Mouse (Mus musculus) neural tube, embryonic 13.5 days (tissue): ENCODE data around the gene Gm20458. TPM values are rescaled to one million over a fixed set of nuclear protein-coding genes. Genes with fewer than 3 reads are reported as not detected.

ENCODE experiments used
- ATAC-seq: fragments of 200-750 bp; cut with Nextera tagmentation; 2 replicates; pipeline ENCODE4 v1.8.0; 2017; ENCODE audit warnings: low read depth, mild to moderate bottlenecking, moderate TSS enrichment, moderate library complexity
- H3K27ac ChIP-seq: fragments of 300-500 bp; sonication (generic); replicated peaks from 2 replicates; pipeline ENCODE4 v1.5.1; 2015; ENCODE audit warnings: moderate library complexity, mild to moderate bottlenecking, inconsistent platforms
- H3K27me3 ChIP-seq: fragments of 300-500 bp; sonication (generic); 2 replicates; pipeline ENCODE4 v1.6.1; 2015; ENCODE audit warnings: mild to moderate bottlenecking, inconsistent platforms
- H3K36me3 ChIP-seq: fragments of 300-500 bp; sonication (generic); 2 replicates; pipeline ENCODE4 v1.6.1; 2015; ENCODE audit warnings: mild to moderate bottlenecking, inconsistent platforms
- H3K4me1 ChIP-seq: fragments of 300-500 bp; sonication (generic); replicated peaks from 2 replicates; pipeline ENCODE4 v1.6.1; 2015; ENCODE audit warnings: inconsistent platforms
- H3K4me2 ChIP-seq: fragments of 300-500 bp; sonication (generic); 2 replicates; pipeline ENCODE4 v1.6.1; 2015; ENCODE audit warnings: inconsistent platforms, mild to moderate bottlenecking, moderate library complexity
- H3K4me3 ChIP-seq: fragments of 300-500 bp; sonication (generic); 2 replicates; pipeline ENCODE4 v1.5.1; 2015; ENCODE audit warnings: mild to moderate bottlenecking, inconsistent platforms
- H3K9ac ChIP-seq: fragments of 300-500 bp; sonication (generic); 2 replicates; pipeline ENCODE4 v1.6.1; 2015; ENCODE audit warnings: moderate library complexity, mild to moderate bottlenecking, inconsistent platforms
- H3K9me3 ChIP-seq: fragments of 300-500 bp; sonication (generic); 2 replicates; pipeline ENCODE4 v1.6.1; 2016; ENCODE audit warnings: inconsistent platforms
- WGBS: fragments of 180-500 bp; shearing (Covaris S2); methylation state at CpG from one replicate; pipeline ENCODE4 v1.1.7; 2015; 5-methylcytosine and 5-hydroxymethylcytosine counted together
- polyA plus RNA-seq: library from polyadenylated mRNA; unstranded; fragments of >200 nt; fragmentation: Nextera tagmentation; extraction: Ambion mirVana; gene quantifications from 2 replicates; pipeline ENCODE4 v1.2.1, GENCODE M21; 2015

The Gm20458 gene
- polyA plus RNA-seq, 1 experiment from 2014 or later, result 7.7 TPM

DNA sequence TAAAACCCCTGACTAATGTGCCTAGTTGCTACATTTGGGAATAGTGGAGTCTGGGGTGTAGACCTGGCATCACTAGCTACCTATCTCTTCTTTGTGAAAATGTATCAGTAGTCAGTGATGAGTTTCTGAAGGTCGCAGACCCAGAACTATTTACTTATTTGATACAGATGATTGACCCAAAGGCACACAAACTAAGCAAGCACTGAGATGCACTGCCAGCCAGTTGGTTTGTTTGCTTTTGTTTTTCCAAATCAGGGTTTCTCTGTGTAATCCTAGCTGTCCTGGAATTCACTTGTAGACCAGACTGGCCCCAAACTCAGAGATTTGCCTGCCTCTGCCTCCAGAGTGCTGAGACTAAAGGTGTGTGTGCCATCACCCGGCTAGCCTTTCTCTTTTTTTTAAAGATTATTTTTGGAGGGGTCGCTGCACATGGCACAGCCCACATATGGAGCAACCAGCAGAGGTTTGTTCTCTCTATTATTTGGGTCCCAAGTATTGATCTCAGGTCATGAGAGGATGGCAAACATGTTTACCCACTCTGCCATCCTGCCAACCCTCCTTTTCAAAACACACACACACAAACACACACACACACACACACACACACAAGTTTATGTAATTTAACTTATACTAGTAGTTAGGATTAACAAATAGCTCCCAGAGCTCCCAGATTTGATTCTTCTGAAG, 15.2 kb upstream of the Gm20458 start:
- H3K27me3 ChIP-seq, result peaks cover 21% of the 10 kb centered on the region
- no peak overlapping the region for H3K27ac ChIP-seq
- WGBS, result 84% methylated on average over 3 of the region's 3 CpGs
- no peak overlapping the region for H3K4me3 ChIP-seq
- H3K36me3 ChIP-seq, result no peaks in the 10 kb centered on the region
- no peak for ATAC-seq
- H3K9ac ChIP-seq, result no peak overlapping the region
- H3K4me1 ChIP-seq, result peaks cover 26% of the 10 kb centered on the region
- H3K9me3 ChIP-seq, result no peaks in the 10 kb centered on the region
- no peak overlapping the region for H3K4me2 ChIP-seq

DNA sequence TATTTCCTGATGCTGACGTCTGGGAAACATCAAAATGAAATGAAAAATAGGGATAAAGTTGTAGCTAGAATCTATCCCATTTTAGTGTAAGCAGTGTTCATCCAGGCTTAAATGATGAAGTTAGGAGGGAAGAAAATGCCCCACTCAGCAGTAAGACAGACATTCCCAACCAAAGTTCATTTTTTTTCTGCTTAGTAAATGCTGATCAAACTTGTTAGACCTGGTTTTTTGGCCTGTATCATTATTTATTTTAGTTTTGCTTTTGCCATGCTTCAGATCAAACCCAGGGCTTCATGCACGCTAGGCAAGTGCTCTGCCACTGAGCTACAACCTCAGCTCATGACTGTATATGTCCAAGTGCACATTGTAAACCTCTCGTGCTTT, 14.7 kb upstream of the Gm20458 start:
- H3K4me3 ChIP-seq, result no peak overlapping the region
- ATAC-seq, result no peak
- 83% methylated on average over 3 of the region's 3 CpGs for WGBS

DNA sequence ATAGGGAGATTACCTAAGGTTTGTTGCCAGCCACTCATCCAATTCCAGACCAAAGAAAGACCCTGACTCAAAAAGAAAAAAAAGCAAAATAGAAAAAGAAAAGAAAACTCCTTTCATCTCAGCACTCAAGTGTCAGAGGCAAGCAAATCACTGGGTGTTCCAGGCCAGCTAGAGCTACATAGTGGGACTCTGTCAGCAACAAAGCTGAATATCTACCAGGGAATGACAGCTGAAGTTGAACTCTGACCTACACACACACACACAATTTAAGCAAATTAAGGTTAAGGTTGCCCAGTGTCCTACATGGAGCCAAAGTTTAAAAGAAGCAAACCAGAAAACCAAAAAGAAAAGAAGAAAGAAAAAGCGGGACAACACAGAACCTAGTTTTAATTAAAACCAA, 12.6 kb upstream of the Gm20458 start:
- Histone ChIP-seq H3K27me3 (no peaks in the 10 kb centered on the region), H3K9ac (no peak overlapping the region), H3K36me3 (no peaks in the 10 kb centered on the region), H3K4me1 (peaks cover 7% of the 10 kb centered on the region), H3K9me3 (no peaks in the 10 kb centered on the region), H3K27ac (no peak overlapping the region), H3K4me3 (no peak overlapping the region), H3K4me2 (no peak overlapping the region)
- WGBS, result 100% methylated on average over 1 of the region's 1 CpGs
- no peak for ATAC-seq

More for the DNA sequence above, 14.7 kb upstream of the Gm20458 start:
- peaks cover 26% of the 10 kb centered on the region for H3K4me1 ChIP-seq
- no peak overlapping the region for H3K9ac ChIP-seq
- no peaks in the 10 kb centered on the region for H3K36me3 ChIP-seq
- no peaks in the 10 kb centered on the region for H3K9me3 ChIP-seq
- peaks cover 16% of the 10 kb centered on the region for H3K27me3 ChIP-seq
- H3K4me2 ChIP-seq, result no peak overlapping the region
- H3K27ac ChIP-seq, result no peak overlapping the region

DNA sequence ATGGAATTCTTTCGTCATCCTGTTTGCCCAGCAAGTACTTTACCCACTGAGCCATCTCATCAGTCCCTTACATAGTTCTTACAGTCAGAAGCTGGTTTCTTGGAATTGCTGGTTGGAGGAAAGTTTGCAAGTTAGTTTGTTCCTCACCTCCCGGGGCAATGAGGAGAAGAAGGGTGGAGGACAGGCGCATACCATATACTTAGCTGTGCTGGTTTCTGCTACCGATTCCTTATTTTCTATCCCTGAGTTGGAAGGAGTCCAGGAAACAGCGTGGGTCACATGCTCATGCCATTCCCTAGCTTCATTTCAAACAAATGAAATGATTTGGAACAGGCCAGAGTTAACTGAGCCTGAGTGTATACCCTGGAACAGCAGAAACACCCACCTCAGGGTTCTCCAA, 11.8 kb upstream of the Gm20458 start:
- no peak for ATAC-seq
- Histone ChIP-seq H3K4me3 (no peak overlapping the region), H3K36me3 (no peaks in the 10 kb centered on the region), H3K27ac (no peak overlapping the region), H3K9ac (no peak overlapping the region), H3K4me2 (no peak overlapping the region), H3K4me1 (no peaks in the 10 kb centered on the region), H3K9me3 (no peaks in the 10 kb centered on the region), H3K27me3 (no peaks in the 10 kb centered on the region)
- WGBS, result 84% methylated on average over 5 of the region's 5 CpGs

DNA sequence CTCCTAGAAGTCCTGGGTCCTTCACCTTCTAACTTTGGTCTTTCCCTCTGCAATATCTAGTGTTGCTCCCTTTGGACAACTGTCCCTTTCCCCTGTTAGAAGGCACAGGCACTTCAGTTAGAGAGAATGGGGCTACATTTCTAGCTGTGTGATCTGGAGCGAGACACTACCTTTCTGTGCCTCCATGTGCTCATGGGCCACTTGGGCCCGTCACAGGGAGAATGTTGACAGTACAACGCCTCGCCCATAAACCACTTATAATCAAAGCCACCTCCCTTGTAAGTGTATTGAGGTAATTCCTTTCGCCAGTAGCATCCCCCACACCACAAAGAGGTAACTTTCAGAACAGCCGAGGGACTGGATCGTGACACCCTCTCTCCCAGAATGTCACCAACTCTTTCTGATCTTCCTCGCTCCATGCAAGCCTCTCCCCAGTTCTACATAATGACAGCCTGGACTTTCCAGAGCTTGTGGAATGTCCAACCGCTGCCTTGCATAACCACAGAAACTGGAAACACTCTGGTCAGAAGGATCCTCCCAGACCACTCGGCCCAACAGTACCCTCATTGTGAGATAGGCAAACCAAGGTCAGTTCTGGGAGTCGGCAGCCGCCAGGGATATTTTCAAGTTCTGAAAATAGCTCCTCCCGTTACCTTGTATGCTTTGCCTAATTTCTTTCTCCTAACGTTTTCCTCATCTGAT, 11.3 kb upstream of the Gm20458 start:
- 86% methylated on average over 14 of the region's 14 CpGs for WGBS
- no peaks in the 10 kb centered on the region for H3K9me3 ChIP-seq
- no peak overlapping the region for H3K4me2 ChIP-seq
- no peak overlapping the region for H3K4me3 ChIP-seq
- H3K36me3 ChIP-seq, result no peaks in the 10 kb centered on the region
- no peak overlapping the region for H3K9ac ChIP-seq
- no peaks in the 10 kb centered on the region for H3K4me1 ChIP-seq
- no peak overlapping the region for H3K27ac ChIP-seq
- no peak for ATAC-seq
- H3K27me3 ChIP-seq, result no peaks in the 10 kb centered on the region

DNA sequence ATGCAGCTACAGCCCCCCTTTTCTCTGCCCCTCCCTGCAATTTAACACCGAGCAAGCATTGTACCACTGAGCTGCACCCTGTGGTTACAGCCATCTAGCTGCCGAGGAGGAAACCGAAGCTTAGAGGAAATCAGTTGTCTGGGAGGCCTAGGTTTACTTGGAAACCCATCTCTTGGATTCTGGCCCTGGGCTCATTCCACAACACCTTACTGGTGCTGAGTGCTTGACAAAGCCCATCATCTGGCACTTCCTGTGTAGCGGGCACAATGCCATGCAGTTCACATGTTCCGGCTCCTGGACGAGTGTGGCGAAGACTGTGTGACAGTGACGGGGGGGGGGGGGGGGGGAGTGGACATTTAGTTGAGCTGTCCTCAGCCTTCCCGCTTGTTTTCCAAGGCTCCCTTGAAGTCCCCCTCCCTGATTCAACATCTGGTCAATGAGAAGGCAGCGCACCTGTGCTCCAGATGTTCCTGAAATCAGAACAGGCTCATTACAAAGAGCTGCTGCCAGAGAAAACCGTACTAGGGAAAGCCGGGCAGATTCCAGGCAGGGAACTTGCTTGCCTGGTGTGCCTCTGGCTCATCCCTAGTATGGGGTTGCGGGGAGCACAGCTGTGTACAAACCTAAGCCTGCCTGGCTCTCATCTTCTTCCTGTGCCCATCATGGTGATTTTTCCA, 8.6 kb upstream of the Gm20458 start:
- no peaks in the 10 kb centered on the region for H3K9me3 ChIP-seq
- no peak overlapping the region for H3K4me2 ChIP-seq
- H3K9ac ChIP-seq, result no peak overlapping the region
- H3K27me3 ChIP-seq, result no peaks in the 10 kb centered on the region
- H3K4me1 ChIP-seq, result peaks cover 11% of the 10 kb centered on the region
- ATAC-seq, result no peak
- H3K27ac ChIP-seq, result no peak overlapping the region
- H3K36me3 ChIP-seq, result no peaks in the 10 kb centered on the region
- H3K4me3 ChIP-seq, result no peak overlapping the region
- 41% methylated on average over 12 of the region's 13 CpGs for WGBS

DNA sequence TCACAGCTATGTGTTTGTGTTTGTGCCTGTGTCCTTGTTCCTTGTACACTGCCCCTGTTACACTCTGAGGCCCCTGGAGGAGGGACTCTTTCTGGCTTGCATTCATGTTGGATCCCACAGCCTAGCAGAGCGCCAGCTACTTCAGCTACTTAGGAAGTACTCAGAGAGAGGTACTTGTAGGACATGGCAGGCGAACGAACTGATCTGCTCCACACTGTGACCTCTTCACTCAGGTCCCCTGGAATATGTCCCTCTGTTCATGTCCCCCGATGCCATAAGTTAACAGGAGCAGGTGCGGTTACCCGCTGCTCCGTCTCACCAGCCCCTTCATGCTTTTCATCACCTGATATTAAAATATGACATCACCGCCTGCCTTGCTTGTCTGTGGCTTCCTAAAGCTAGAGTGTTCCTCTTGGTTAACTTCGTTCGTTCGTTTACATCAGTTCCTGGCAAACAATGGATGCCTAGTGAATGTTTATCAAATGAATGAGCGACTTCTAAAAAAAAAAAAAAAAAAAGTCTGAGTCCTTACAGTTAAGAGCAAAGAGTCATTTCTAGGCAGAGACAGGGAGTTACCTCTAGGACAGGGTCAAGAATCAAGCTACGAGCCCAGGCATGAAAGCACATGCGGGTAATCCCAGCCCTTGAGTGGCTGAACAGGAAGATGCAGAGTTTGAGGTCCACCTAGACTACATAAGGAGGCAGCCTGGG, 7.6 kb upstream of the Gm20458 start:
- Histone ChIP-seq H3K9ac (no peak overlapping the region), H3K27ac (no peak overlapping the region), H3K4me3 (no peak overlapping the region), H3K9me3 (no peaks in the 10 kb centered on the region), H3K27me3 (no peaks in the 10 kb centered on the region), H3K36me3 (no peaks in the 10 kb centered on the region), H3K4me1 (peaks cover 11% of the 10 kb centered on the region), H3K4me2 (no peak overlapping the region)
- ATAC-seq, result no peak
- WGBS, result 82% methylated on average over 14 of the region's 14 CpGs

DNA sequence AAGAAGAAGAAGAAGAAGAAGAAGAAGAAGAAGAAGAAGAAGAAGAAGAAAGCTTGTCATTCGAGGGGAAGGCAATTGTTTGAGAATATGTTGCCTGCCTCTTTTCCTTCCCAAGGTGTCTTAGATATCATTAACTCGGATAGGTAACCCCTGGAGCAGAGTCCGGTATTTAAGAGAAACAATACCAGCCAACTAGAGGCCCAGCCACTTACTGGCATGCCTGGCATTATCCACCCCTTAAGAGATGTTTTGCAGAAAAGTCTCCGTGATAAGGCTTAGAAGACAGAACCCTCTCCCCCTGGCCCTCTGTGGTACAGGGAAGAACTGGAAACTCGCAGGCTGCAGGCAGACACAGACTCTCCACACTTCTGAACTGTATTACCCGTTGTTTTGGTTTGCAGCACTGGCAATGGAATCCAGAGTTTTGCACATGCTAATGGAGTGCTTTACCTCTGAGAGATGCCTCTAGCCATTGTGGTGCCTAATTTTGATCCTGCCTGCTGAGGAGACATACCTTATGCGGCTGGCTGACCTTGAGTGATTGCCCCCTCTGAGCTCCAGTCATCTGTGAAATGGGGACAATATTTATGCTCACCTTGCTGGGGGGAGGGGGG, 6.8 kb upstream of the Gm20458 start:
- no peaks in the 10 kb centered on the region for H3K27me3 ChIP-seq
- H3K4me2 ChIP-seq, result no peak overlapping the region
- no peaks in the 10 kb centered on the region for H3K9me3 ChIP-seq
- no peak overlapping the region for H3K9ac ChIP-seq
- ATAC-seq, result no peak
- 73% methylated on average over 7 of the region's 7 CpGs for WGBS
- no peak overlapping the region for H3K4me3 ChIP-seq
- no peak overlapping the region for H3K27ac ChIP-seq
- H3K36me3 ChIP-seq, result no peaks in the 10 kb centered on the region
- H3K4me1 ChIP-seq, result peaks cover 11% of the 10 kb centered on the region

DNA sequence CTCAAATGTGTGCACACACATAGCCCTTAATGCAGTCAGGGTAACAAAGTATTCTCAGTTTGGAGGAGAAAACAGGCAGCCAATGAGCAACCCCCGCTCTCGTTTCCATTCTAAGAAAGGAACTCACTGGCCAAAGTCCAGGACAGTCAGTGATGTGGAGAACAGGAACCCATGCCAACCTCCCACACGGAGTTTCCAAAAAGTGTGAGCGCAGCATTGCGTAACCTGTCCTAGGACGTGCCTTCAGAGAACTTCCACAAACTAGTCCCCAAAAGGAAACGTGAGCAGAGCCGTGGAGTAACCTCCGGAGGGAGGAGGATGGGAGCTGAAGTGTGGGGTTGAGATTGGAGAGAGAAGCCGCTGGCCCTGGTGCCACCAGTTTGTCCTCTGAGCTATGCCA, 5.9 kb upstream of the Gm20458 start:
- no peak for ATAC-seq
- no peak overlapping the region for H3K4me2 ChIP-seq
- H3K9ac ChIP-seq, result no peak overlapping the region
- no peaks in the 10 kb centered on the region for H3K36me3 ChIP-seq
- H3K27ac ChIP-seq, result no peak overlapping the region
- peaks cover 11% of the 10 kb centered on the region for H3K4me1 ChIP-seq
- 82% methylated on average over 10 of the region's 10 CpGs for WGBS
- H3K9me3 ChIP-seq, result no peaks in the 10 kb centered on the region
- H3K27me3 ChIP-seq, result no peaks in the 10 kb centered on the region
- no peak overlapping the region for H3K4me3 ChIP-seq

DNA sequence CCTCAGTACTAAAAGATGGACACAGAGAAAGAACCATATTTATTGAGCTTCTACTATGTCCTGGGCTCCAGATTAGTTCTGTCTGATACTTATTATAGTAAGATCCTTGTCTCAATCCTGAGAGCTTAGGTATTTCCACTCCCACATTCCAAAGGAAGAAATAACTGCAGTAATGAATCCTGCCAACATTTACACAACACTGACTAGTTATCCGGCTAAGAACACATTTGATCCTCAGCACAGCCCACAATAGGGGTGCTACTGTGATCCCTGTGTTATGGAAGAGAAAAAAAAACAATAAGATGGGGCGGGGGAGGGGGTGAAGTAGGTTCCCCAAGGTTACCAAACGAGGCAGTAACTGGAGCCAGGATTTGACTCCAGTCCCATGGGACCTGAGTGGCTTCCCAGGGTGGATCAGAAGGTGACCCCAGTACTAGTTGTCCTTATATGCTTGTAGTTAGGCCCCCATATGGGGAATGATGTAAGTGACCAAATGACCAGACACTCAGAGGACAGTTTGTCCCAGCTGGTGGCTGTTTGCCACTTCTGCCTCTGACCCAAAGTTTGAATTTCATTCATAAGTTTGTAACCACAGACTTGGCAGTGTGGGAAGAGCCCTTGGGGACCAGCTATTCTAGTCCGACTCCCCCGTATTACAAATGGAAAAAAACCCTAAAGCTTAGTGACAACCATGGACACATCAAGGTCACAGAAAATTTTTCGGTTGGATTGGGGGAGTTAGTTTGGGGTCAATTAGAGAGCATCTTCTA, 5.2 kb upstream of the Gm20458 start:
- H3K9ac ChIP-seq, result no peak overlapping the region
- H3K36me3 ChIP-seq, result no peaks in the 10 kb centered on the region
- no peak overlapping the region for H3K4me2 ChIP-seq
- no peak overlapping the region for H3K27ac ChIP-seq
- 78% methylated on average over 6 of the region's 6 CpGs for WGBS
- no peaks in the 10 kb centered on the region for H3K9me3 ChIP-seq
- peaks cover 11% of the 10 kb centered on the region for H3K4me1 ChIP-seq
- ATAC-seq, result no peak
- no peaks in the 10 kb centered on the region for H3K27me3 ChIP-seq
- H3K4me3 ChIP-seq, result no peak overlapping the region

DNA sequence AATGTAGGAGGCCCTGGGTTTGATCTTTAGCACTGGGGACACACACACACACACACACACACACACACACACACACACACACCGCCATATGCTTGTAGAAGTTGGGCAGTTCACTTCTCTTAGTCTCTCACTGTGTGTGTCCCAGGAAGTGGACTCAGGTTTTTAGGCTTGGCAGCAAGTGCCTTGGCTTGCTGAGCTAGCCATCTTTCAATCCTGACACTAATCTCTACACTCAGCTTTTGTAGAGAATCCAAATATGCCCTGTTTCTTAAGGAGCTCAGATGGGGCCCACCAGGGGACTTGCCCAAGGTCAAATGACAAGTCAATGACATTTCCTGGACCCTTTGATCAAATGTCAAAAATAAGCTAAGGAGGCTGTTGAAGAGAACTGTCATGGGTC, 4.4 kb upstream of the Gm20458 start:
- Histone ChIP-seq H3K4me2 (peak overlapping the region; percentile 45), H3K4me1 (peaks cover 11% of the 10 kb centered on the region)
- WGBS, result 71% methylated on average over 1 of the region's 1 CpGs

More for the DNA sequence above, 4.4 kb upstream of the Gm20458 start:
- 0 out of 2 replicates have a peak overlapping the region, but pooled peaks have one; percentile 63 for H3K9ac ChIP-seq
- ATAC-seq, result no peak
- no peak overlapping the region for H3K4me3 ChIP-seq
- H3K9me3 ChIP-seq, result no peaks in the 10 kb centered on the region
- H3K27me3 ChIP-seq, result no peaks in the 10 kb centered on the region
- peak overlapping the region; percentile 46; the same call in 1 of the 2 replicates for H3K27ac ChIP-seq
- no peaks in the 10 kb centered on the region for H3K36me3 ChIP-seq
